Mouse (Mus musculus) T-cell, adult 2 months (primary cell): ENCODE data around the gene Tnk2.
"Not testable (repeated sequence)": the region's sequence is repeated elsewhere in the genome, so short reads cannot be mapped to it uniquely, and the experiment has no call there.

Experiments
- DNase-seq: peaks from one replicate; pipeline ENCODE4 v3.0.0; 2022; ENCODE audit warnings: low spot score

Gene Tnk2

DNA sequence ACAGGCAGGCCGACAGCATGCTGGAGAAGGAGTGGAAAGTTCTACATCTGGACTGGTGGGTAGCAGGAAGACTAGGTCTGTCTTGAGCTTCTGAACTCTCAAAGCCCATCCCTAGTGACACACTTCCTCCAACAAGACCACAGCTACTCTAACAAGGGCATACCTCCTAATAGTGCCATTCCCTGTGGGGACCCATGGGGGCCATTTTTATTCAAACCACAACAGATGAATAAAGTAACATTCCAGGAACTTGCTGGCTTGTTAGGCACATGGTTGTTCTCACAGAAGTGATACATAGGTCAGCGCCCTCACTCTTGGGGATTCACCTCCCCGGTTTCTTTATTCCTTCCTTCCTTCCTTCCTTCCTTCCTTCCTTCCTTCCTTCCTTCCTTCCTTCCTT is 7.3 kb upstream of the Tnk2 start:
- DNase-seq, result no peak

GRCm38 (mm10) chr16:32636871-32637521 is 6.7 kb upstream of the Tnk2 start:
- DNase-seq, result no peak

GRCm38 (mm10) chr16:32638476-32638875 is 5.2 kb upstream of the Tnk2 start:
- DNase-seq, result peak; percentile 81

DNA sequence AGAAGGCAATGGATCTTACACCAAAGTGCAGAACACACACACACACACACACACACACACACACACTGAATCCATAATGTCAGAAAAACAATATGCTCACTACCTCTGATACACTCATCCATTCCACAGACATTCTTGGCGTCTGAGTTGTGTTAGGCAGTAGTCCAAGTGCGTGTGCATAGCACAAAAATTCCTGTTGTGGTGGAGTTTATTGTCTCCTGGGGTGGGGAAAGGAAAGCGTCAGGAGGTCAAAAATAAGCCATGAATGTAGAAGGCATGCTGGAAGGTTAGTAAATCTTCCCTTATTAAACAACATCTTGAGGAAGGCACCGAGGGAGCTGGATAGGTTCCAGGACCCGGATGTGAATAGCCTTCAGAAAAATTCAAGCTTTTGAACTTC is 3.6 kb upstream of the Tnk2 start:
- no peak for DNase-seq

GRCm38 (mm10) chr16:32640683-32641082 is 3.0 kb upstream of the Tnk2 start:
- not testable (repeated sequence) for DNase-seq

DNA sequence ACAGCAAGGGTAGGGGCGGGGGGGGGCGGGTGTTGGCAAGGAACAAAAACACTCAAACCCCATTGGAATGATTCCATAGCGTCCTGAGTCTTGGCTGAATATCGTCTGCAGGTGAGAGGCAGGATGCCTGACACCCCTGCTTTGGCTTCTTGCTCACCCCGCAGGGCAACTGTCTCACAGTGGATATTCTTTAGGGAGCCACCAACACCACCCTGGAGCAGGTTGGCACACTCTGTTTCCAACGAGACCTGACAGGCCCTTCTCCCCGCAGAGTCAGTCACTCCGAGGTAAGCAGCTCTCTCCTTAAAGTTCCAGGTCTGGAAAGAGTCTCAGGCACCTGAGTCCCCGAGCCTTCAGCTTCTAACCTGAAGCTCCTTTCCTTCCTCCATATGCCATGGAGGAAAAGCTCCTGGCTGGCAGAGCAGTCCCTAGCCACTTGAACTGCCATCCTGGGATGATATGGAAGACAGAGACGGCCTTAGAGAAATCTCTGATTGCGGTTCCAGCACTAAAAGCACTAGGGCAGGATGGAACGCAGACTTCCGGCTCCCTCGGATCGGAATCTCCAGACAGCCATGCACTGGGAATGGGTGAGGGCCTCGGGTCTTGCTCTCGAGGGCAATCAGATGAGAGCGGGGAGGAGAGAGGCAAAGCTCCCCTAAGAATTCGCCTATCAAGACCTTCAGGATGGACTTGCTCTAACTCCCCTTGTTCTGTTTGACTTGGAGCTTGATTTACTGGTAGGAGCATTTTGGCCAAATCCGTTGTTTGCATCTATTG is 2.0 kb upstream of the Tnk2 start:
- no peak for DNase-seq

DNA sequence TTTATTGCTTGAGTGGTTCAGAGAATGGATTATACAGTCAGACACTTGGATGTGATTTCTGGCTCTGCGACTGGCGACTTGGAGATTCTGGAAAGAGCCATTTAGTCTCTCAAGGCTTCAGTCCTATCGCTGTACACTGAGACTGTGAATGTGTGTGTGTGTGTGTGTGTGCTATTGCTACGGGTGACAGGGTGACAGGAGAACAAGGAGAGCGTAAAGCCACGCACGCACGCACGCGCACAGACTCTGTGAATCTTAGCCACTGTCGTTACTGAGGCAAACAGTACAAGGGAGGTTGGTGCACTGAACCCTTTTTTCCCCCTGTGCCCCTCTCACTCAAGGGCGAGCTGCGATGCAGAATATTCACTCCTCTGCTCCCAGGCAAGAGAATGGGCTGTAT is 1.4 kb upstream of the Tnk2 start:
- no peak for DNase-seq

DNA sequence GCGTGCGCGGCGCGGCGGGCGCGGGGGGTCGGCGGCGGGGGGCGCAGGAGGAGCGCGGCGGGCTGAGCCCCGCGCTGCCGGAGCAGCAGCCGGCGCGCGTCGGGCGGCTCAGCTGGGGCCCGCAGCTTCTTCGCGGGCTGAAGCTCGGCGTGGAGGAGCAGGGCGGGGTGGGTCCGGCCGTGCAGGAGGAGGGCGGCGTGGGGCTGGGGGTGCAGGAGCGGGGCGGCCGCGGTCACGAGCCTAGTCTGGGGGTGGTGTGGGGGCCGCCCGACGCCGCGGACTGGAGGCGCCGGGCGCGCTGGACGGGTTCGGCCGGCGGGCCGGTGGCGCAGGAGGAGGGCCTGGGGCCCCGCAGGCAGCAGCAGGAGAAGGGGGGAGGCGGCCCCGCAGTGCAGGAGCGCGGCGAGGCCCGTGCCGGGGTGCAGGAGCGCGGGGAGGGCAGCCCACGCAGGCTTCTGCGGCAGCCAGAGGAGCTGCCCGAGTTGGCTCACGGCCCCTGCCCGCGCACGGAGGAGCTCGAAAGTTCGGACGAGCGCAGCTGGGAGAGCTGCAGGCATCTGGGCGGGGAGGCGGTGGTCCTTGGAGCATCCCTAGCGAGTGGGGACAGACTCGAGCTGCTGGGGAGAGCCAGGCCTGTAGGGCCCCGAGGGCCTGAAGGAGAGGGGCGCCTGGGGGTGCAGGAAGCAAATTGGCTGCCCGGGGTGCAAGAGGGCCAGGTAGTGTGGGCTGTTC is 561 bp downstream of the Tnk2 start:
- DNase-seq, result peak; percentile 45

- DNase-seq, result no peak
These were observed 1.1 kb downstream of the Tnk2 start for GRCm38 (mm10) chr16:32644801-32645170.

DNA sequence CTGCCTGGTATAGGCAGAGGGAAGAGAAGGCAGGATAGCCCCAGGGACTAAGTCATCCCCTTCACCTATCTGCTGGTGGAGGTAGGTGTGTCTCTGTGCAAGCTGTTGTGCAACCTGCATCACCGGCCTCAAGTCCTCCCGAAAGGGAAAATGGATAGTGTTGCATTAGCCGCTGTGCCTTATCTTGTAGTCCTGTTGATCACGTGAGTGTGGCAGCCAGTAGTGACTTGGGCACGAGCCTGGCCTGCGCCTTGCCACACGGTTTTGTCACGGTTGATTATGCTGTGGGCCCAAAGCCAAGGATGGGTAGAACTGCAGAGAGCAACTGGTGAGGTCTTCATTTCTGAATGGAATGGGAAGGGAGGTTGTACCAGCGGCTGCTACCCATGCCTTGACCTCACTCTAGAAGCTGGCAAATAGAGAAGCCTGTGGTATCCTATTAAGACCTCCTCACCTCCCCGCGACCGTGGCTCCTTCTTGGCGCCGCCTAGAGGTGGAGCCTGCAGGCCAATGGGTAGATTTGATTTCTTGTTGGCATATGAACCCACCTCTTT is 1.8 kb downstream of the Tnk2 start:
- DNase-seq, result peak; percentile 45

GRCm38 (mm10) chr16:32646014-32646413 is 2.3 kb downstream of the Tnk2 start:
- no peak for DNase-seq

GRCm38 (mm10) chr16:32647712-32648111 is 4.0 kb downstream of the Tnk2 start:
- no peak for DNase-seq

DNA sequence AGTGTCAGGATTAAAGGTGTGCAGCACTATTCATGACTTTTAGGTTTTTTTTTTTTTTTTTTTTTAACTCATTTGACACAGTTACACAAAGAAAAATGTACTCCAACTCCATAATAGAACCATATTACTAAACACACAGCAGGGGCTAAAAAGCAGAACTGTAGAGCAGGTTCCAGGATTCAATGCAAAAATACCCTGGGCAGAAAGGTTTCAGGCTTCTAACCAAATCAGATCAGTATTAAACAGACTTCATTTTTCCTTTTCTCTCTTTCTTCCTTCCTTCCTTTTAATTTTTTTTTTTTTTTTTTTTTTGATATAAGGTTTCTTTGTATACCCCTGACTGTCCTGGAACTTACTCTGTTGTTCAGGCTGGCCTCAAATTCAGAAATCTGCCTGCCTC is 6.8 kb downstream of the Tnk2 start:
- no peak for DNase-seq

DNA sequence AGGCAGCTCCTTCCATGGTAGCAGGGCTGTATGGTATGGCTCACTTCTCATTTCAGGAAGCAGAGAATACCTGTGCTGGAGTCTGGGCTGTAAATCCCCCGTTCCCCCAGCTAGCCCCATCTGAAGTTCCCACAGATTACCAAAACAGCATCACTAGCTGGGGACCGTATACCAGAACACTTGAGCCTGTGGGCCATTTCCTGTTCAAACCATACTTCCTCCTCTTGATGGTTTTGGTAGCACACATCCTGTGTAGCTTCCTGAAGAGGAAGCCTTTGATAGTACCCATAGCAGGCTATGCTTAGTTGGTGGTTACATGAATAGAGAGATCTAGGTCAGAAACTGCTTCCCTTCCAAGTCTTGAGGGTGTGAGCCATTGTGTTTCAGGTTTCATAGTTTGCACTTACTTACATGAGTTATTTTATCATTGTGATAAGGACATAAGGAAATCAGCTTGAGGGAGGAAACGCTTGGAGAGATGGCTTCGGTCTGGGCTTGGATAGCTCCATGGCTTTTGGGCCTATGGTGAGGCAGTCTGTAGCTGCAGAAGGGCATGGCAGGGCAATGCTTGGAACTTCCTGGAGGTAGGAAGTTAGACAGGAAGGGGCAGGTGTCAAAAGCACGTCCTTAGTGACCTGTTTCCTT is 7.4 kb downstream of the Tnk2 start:
- peak; percentile 83 for DNase-seq

DNA sequence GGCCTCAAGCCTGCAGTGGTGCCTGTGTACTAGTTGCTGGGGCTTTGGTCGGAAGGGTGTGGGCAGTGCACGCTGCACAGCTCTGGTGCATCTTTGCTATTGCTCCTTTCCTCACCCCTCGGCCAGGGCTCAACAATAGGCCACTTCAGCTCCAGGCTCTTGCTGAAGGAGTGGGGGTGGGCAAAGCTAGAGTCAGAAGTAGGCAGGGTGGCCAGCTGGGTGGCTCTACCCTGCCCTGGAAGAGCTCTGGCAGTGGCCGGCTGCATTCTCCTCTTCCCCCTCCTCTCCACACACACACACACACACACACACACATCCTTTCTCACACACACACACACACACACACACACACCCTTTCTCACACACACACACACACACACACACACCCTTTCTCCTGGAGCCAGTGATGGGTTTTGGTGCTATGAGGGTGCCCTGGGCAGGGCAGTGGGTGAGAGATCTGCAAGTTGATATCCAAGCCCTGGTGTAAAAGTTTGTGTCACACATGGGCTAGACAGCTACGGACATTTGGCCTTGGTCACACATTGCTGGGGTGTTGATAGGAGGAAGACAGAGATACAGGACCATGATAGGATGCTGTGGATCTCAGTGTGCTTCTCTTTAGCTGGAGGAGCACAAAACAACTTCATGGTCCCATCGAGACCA is 10.5 kb downstream of the Tnk2 start:
- no peak for DNase-seq

- DNase-seq, result no peak
These were observed 11.9 kb downstream of the Tnk2 start for GRCm38 (mm10) chr16:32655534-32655933.

DNA sequence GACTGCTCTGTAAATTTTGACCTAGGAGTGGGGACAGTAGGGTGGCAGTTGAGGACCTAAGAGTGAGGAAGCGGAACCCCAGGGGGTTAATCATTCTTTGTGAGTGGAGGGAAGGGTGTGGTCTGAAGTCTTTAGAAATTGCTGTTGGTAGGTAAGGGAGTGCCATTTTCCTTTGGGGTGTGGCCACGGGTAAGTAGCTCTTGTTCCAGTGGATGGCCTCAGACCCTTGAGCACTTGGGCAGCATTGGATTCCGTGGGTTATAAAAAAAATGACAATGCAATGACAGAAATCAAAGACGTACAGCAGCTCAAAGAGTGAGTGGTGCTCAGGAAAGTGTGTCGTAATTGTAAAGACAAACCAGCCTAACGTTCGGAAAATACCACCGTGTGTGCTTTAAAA is 12.6 kb downstream of the Tnk2 start:
- DNase-seq, result no peak

- no peak for DNase-seq
These were observed 13.1 kb downstream of the Tnk2 start for GRCm38 (mm10) chr16:32656794-32657193.

- no peak for DNase-seq
These were observed 14.0 kb downstream of the Tnk2 start for GRCm38 (mm10) chr16:32657498-32658250.

GRCm38 (mm10) chr16:32658743-32659171 is 15.1 kb downstream of the Tnk2 start:
- DNase-seq, result peak; percentile 52

- DNase-seq, result no peak
These were observed 15.7 kb downstream of the Tnk2 start for GRCm38 (mm10) chr16:32659385-32659784.
